Mouse (Mus musculus) thymus, postnatal 14 days (tissue): ENCODE measurements around the gene A930017K11Rik.
A peak's percentile ranks its signal among the peaks of the same experiment; 100 is the strongest.

Source experiments
- DNase-seq: peaks from one replicate; pipeline ENCODE4 v3.0.0; 2021

Gene A930017K11Rik

GRCm38 (mm10) chr17:25922120-25922519 lies 30.2 kb downstream of the A930017K11Rik start:
- no peak for DNase-seq

- DNase-seq = peak; percentile 100
Measured at GRCm38 (mm10) chr17:25919786-25920642, 32.4 kb downstream of the A930017K11Rik start.

GRCm38 (mm10) chr17:25919144-25919785 lies 33.1 kb downstream of the A930017K11Rik start, which contains the start of gene Rab40c:
Gene Rab40c (minus strand): TSS chr17:25919727.
- DNase-seq = peak; percentile 65

GRCm38 (mm10) chr17:25918037-25918750 lies 34.2 kb downstream of the A930017K11Rik start:
- DNase-seq = no peak

- no peak for DNase-seq
Measured at GRCm38 (mm10) chr17:25916931-25917647, 35.3 kb downstream of the A930017K11Rik start.

GRCm38 (mm10) chr17:25914295-25914694 lies 38.1 kb downstream of the A930017K11Rik start:
- DNase-seq = no peak

- no peak for DNase-seq
Measured at GRCm38 (mm10) chr17:25913877-25914275, 38.5 kb downstream of the A930017K11Rik start.

GRCm38 (mm10) chr17:25913186-25913876 lies 39.0 kb downstream of the A930017K11Rik start:
- no peak for DNase-seq

GRCm38 (mm10) chr17:25911816-25912215 lies 40.5 kb downstream of the A930017K11Rik start:
- no peak for DNase-seq

GRCm38 (mm10) chr17:25907640-25908039 lies 44.7 kb downstream of the A930017K11Rik start:
- DNase-seq = no peak

GRCm38 (mm10) chr17:25903061-25903460 lies 49.3 kb downstream of the A930017K11Rik start:
- DNase-seq = no peak

- no peak for DNase-seq
Measured at GRCm38 (mm10) chr17:25900193-25900592, 52.2 kb downstream of the A930017K11Rik start.
